Mouse (Mus musculus): Measurements from ENCODE around the gene Fgf11. TPM values are rescaled to one million over a fixed set of nuclear protein-coding genes. Genes with fewer than 3 reads are reported as not detected.

Gene Fgf11
- polyA plus RNA-seq, 1 experiment from 2014 or later, result 0.73 TPM

GRCm38 (mm10) chr11:69758090-69758456, 43.6 kb downstream of the Fgf11 start:
- Histone ChIP-seq H3K4me1 (peaks cover 61% of the 10 kb centered on the region), H3K27me3 (ENCODE audit: poor library complexity, severe bottlenecking) (no peaks in the 10 kb centered on the region)

GRCm38 (mm10) chr11:69757303-69758089, 44.2 kb downstream of the Fgf11 start:
- Histone ChIP-seq H3K4me1 (peaks cover 66% of the 10 kb centered on the region), H3K27me3 (ENCODE audit: poor library complexity, severe bottlenecking) (no peaks in the 10 kb centered on the region), H3K9me3 (no peaks in the 10 kb centered on the region), H3K36me3 (replicated peaks) (peaks cover 13% of the 10 kb centered on the region), H3K4me3 (peak overlapping the region; percentile 66), H3K27ac (peak overlapping the region; percentile 97)
- 47% methylated on average over 9 of the region's 9 CpGs for WGBS
- DNase-seq (ENCODE audit: extremely low spot score, low spot score), result no peak

More at GRCm38 (mm10) chr11:69758090-69758456, 43.6 kb downstream of the Fgf11 start:
- Histone ChIP-seq H3K36me3 (replicated peaks) (peaks cover 13% of the 10 kb centered on the region), H3K9me3 (no peaks in the 10 kb centered on the region), H3K27ac (peak overlapping the region; percentile 97), H3K4me3 (peak overlapping the region; percentile 66)
- DNase-seq (ENCODE audit: extremely low spot score, low spot score), result peak; percentile 88
- under 1% methylated on average over 26 of the region's 26 CpGs for WGBS

- Histone ChIP-seq H3K4me1 (peaks cover 49% of the 10 kb centered on the region), H3K27ac (no peak overlapping the region), H3K36me3 (replicated peaks) (peaks cover 19% of the 10 kb centered on the region), H3K4me3 (peak overlapping the region; percentile 66; the same call in 1 of the 2 replicates), H3K9me3 (no peaks in the 10 kb centered on the region), H3K27me3 (ENCODE audit: poor library complexity, severe bottlenecking) (no peaks in the 10 kb centered on the region)
- 69% methylated on average over 3 of the region's 3 CpGs for WGBS
- DNase-seq (ENCODE audit: extremely low spot score, low spot score), result no peak
Measured at GRCm38 (mm10) chr11:69754701-69755100, 47.0 kb downstream of the Fgf11 start.

DNA sequence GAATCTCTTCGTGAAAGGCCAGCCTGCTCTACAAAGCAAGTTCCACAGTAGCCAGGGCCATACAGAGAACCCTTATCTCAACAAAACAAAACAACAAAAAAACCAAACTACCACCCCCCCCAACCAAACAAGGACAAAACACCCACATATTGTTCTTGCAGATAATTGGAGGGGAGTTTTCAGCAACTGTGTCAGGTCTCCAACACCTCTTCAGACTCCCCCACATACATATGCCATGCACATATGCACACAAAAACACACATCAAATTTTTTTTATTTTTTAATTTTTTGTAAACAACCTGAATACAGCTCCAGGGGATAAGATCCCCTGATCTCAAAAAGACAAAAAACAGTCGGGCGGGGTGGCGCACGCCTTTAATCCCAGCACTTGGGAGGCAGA, 47.4 kb downstream of the Fgf11 start:
- no peak overlapping the region for H3K27ac ChIP-seq
- no peak overlapping the region for H3K4me3 ChIP-seq
- peaks cover 23% of the 10 kb centered on the region for H3K36me3 ChIP-seq (replicated peaks)
- peaks cover 44% of the 10 kb centered on the region for H3K4me1 ChIP-seq
- 92% methylated on average over 5 of the region's 5 CpGs for WGBS
- no peak for DNase-seq (ENCODE audit: extremely low spot score, low spot score)
- H3K27me3 ChIP-seq (ENCODE audit: poor library complexity, severe bottlenecking), result no peaks in the 10 kb centered on the region
- H3K9me3 ChIP-seq, result no peaks in the 10 kb centered on the region

DNA sequence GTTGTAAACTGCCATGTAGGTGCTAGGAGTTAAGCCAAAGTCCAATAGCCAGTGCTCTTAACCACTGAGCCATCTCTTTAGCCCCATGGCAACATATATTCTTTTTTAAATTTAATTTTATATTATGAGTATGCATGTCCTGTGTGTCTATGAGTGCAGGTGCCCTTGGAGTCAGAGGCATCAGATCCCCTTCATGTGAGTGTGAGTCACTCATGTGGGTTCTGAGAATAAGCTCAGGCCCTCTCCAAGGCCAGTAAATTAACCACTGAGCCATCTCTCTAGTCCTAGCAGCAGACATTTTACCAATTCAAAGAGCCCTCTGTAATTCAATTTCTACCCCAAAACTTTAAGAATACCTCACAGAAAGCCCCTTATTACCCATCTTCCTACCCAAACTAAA, 49.0 kb downstream of the Fgf11 start:
- no peak overlapping the region for H3K4me3 ChIP-seq
- peaks cover 43% of the 10 kb centered on the region for H3K4me1 ChIP-seq
- no peak overlapping the region for H3K27ac ChIP-seq
- H3K27me3 ChIP-seq (ENCODE audit: poor library complexity, severe bottlenecking), result no peaks in the 10 kb centered on the region
- DNase-seq (ENCODE audit: extremely low spot score, low spot score), result no peak
- H3K9me3 ChIP-seq, result no peaks in the 10 kb centered on the region
- H3K36me3 ChIP-seq (replicated peaks), result peaks cover 36% of the 10 kb centered on the region

- no peak overlapping the region for H3K27ac ChIP-seq
- H3K4me1 ChIP-seq, result peaks cover 32% of the 10 kb centered on the region
- H3K4me3 ChIP-seq, result no peak overlapping the region
- 87% methylated on average over 3 of the region's 3 CpGs for WGBS
- no peaks in the 10 kb centered on the region for H3K9me3 ChIP-seq
- no peak for DNase-seq (ENCODE audit: extremely low spot score, low spot score)
- no peaks in the 10 kb centered on the region for H3K27me3 ChIP-seq (ENCODE audit: poor library complexity, severe bottlenecking)
- peaks cover 47% of the 10 kb centered on the region for H3K36me3 ChIP-seq (replicated peaks)
Measured at GRCm38 (mm10) chr11:69751635-69752034, 50.0 kb downstream of the Fgf11 start.

Other genes with a start within 250 kb of the Fgf11 start
- gene Efnb3, start 241.7 kb downstream of the Fgf11 start, polyA plus RNA-seq (2016; fragmentation: Nextera tagmentation; extraction: Ambion mirVana), result 27.9 and 28.7 TPM in 2 replicates
- gene Wrap53, start 221.6 kb downstream of the Fgf11 start, polyA plus RNA-seq (2016; fragmentation: Nextera tagmentation; extraction: Ambion mirVana), result 46.4 and 51.1 TPM in 2 replicates
- 192 and 194 TPM in 2 replicates for gene Trp53, start 221.5 kb downstream of the Fgf11 start, polyA plus RNA-seq (2016; fragmentation: Nextera tagmentation; extraction: Ambion mirVana)
- 4.3 and 4.6 TPM in 2 replicates for gene Atp1b2, start 195.9 kb downstream of the Fgf11 start, polyA plus RNA-seq (2016; fragmentation: Nextera tagmentation; extraction: Ambion mirVana)
- not detected in 2 replicates for gene Shbg, start 184.0 kb downstream of the Fgf11 start, polyA plus RNA-seq (2016; fragmentation: Nextera tagmentation; extraction: Ambion mirVana)
- gene Sat2, start 179.8 kb downstream of the Fgf11 start, polyA plus RNA-seq (2016; fragmentation: Nextera tagmentation; extraction: Ambion mirVana), result 13.7 and 15.4 TPM in 2 replicates
- gene Fxr2, start 168.9 kb downstream of the Fgf11 start, polyA plus RNA-seq (2016; fragmentation: Nextera tagmentation; extraction: Ambion mirVana), result 32.5 and 34.6 TPM in 2 replicates
- gene Sox15, start 146.5 kb downstream of the Fgf11 start, polyA plus RNA-seq (2016; fragmentation: Nextera tagmentation; extraction: Ambion mirVana), result not detected in 2 replicates
- 81.8 and 82.9 TPM in 2 replicates for gene Mpdu1, start 139.2 kb downstream of the Fgf11 start, polyA plus RNA-seq (2016; fragmentation: Nextera tagmentation; extraction: Ambion mirVana)
- 5.5 and 5.8 TPM in 2 replicates for gene Cd68, start 135.7 kb downstream of the Fgf11 start, polyA plus RNA-seq (2016; fragmentation: Nextera tagmentation; extraction: Ambion mirVana)
- gene Eif4a1, start 129.4 kb downstream of the Fgf11 start, polyA plus RNA-seq (2016; fragmentation: Nextera tagmentation; extraction: Ambion mirVana), result 725 and 747 TPM in 2 replicates
- gene Senp3, start 119.8 kb downstream of the Fgf11 start, polyA plus RNA-seq (2016; fragmentation: Nextera tagmentation; extraction: Ambion mirVana), result 127 and 128 TPM in 2 replicates
- 0.20 TPM in 1 of 2 replicates, not detected in the other for gene Tnfsf13, start 116.1 kb downstream of the Fgf11 start, polyA plus RNA-seq (2016; fragmentation: Nextera tagmentation; extraction: Ambion mirVana)
- gene Tnfsf12, start 106.0 kb downstream of the Fgf11 start, polyA plus RNA-seq (2016; fragmentation: Nextera tagmentation; extraction: Ambion mirVana), result 1.1 and 1.6 TPM in 2 replicates
- 0.44 and 0.55 TPM in 2 replicates for gene Tnfsfm13, start 105.8 kb downstream of the Fgf11 start, polyA plus RNA-seq (2016; fragmentation: Nextera tagmentation; extraction: Ambion mirVana)
- 32.9 and 34.5 TPM in 2 replicates for gene Polr2a, start 43.2 kb downstream of the Fgf11 start, polyA plus RNA-seq (2016; fragmentation: Nextera tagmentation; extraction: Ambion mirVana)
- 0.14 TPM in 1 of 2 replicates, not detected in the other for gene Slc35g3, start 39.9 kb downstream of the Fgf11 start, polyA plus RNA-seq (2016; fragmentation: Nextera tagmentation; extraction: Ambion mirVana)
- gene Zbtb4, start 35.9 kb downstream of the Fgf11 start, polyA plus RNA-seq (2016; fragmentation: Nextera tagmentation; extraction: Ambion mirVana), result 0.46 and 0.77 TPM in 2 replicates
- gene Chrnb1, start 5.9 kb downstream of the Fgf11 start, polyA plus RNA-seq (2016; fragmentation: Nextera tagmentation; extraction: Ambion mirVana), result 1.0 and 1.5 TPM in 2 replicates
- 0.71 and 0.95 TPM in 2 replicates for gene Tmem102, start 3.8 kb upstream of the Fgf11 start, polyA plus RNA-seq (2016; fragmentation: Nextera tagmentation; extraction: Ambion mirVana)
- not detected in 2 replicates for gene Gm39566, start 13.4 kb upstream of the Fgf11 start, polyA plus RNA-seq (2016; fragmentation: Nextera tagmentation; extraction: Ambion mirVana)
- not detected in 2 replicates for gene Spem2, start 16.6 kb upstream of the Fgf11 start, polyA plus RNA-seq (2016; fragmentation: Nextera tagmentation; extraction: Ambion mirVana)
- gene Spem1, start 20.3 kb upstream of the Fgf11 start, polyA plus RNA-seq (2016; fragmentation: Nextera tagmentation; extraction: Ambion mirVana), result 0.19 TPM in 1 of 2 replicates, not detected in the other
- gene Nlgn2, start 35.9 kb upstream of the Fgf11 start, polyA plus RNA-seq (2016; fragmentation: Nextera tagmentation; extraction: Ambion mirVana), result 4.7 and 5.2 TPM in 2 replicates
- gene Tmem256, start 36.7 kb upstream of the Fgf11 start, polyA plus RNA-seq (2016; fragmentation: Nextera tagmentation; extraction: Ambion mirVana), result 259 and 290 TPM in 2 replicates
- 67.5 and 67.6 TPM in 2 replicates for gene Plscr3, start 44.5 kb upstream of the Fgf11 start, polyA plus RNA-seq (2016; fragmentation: Nextera tagmentation; extraction: Ambion mirVana)
- gene Tnk1, start 56.9 kb upstream of the Fgf11 start, polyA plus RNA-seq (2016; fragmentation: Nextera tagmentation; extraction: Ambion mirVana), result 0.79 and 1.9 TPM in 2 replicates
- not detected in 2 replicates for gene Tmem95, start 76.2 kb upstream of the Fgf11 start, polyA plus RNA-seq (2016; fragmentation: Nextera tagmentation; extraction: Ambion mirVana)
- gene Kctd11, start 79.5 kb upstream of the Fgf11 start, polyA plus RNA-seq (2016; fragmentation: Nextera tagmentation; extraction: Ambion mirVana), result 4.8 and 6.7 TPM in 2 replicates
- 0.84 and 1.3 TPM in 2 replicates for gene Acap1, start 93.7 kb upstream of the Fgf11 start, polyA plus RNA-seq (2016; fragmentation: Nextera tagmentation; extraction: Ambion mirVana)
- gene 2810408A11Rik, start 99.1 kb upstream of the Fgf11 start, polyA plus RNA-seq (2016; fragmentation: Nextera tagmentation; extraction: Ambion mirVana), result 11.9 and 12.2 TPM in 2 replicates
- 14.3 and 14.8 TPM in 2 replicates for gene Neurl4, start 99.2 kb upstream of the Fgf11 start, polyA plus RNA-seq (2016; fragmentation: Nextera tagmentation; extraction: Ambion mirVana)
- 92.4 and 97.3 TPM in 2 replicates for gene Gps2, start 112.0 kb upstream of the Fgf11 start, polyA plus RNA-seq (2016; fragmentation: Nextera tagmentation; extraction: Ambion mirVana)
- 2,970 and 2,997 TPM in 2 replicates for gene Eif5a, start 120.1 kb upstream of the Fgf11 start, polyA plus RNA-seq (2016; fragmentation: Nextera tagmentation; extraction: Ambion mirVana)
- 5.7 and 6.4 TPM in 2 replicates for gene Ybx2, start 133.9 kb upstream of the Fgf11 start, polyA plus RNA-seq (2016; fragmentation: Nextera tagmentation; extraction: Ambion mirVana)
- 14.2 and 15.7 TPM in 2 replicates for gene Slc2a4, start 146.3 kb upstream of the Fgf11 start, polyA plus RNA-seq (2016; fragmentation: Nextera tagmentation; extraction: Ambion mirVana)
- gene Cldn7, start 162.9 kb upstream of the Fgf11 start, polyA plus RNA-seq (2016; fragmentation: Nextera tagmentation; extraction: Ambion mirVana), result 19.7 and 21.9 TPM in 2 replicates
- 21.5 and 23.4 TPM in 2 replicates for gene Ctdnep1, start 179.3 kb upstream of the Fgf11 start, polyA plus RNA-seq (2016; fragmentation: Nextera tagmentation; extraction: Ambion mirVana)
- 159 TPM in 2 replicates for gene Elp5, start 180.7 kb upstream of the Fgf11 start, polyA plus RNA-seq (2016; fragmentation: Nextera tagmentation; extraction: Ambion mirVana)
- gene Gabarap, start 189.3 kb upstream of the Fgf11 start, polyA plus RNA-seq (2016; fragmentation: Nextera tagmentation; extraction: Ambion mirVana), result 318 and 331 TPM in 2 replicates
- gene Phf23, start 193.9 kb upstream of the Fgf11 start, polyA plus RNA-seq (2016; fragmentation: Nextera tagmentation; extraction: Ambion mirVana), result 94.5 and 96.2 TPM in 2 replicates
- gene Dvl2, start 198.7 kb upstream of the Fgf11 start, polyA plus RNA-seq (2016; fragmentation: Nextera tagmentation; extraction: Ambion mirVana), result 44.3 and 51.6 TPM in 2 replicates
- 41.0 and 44.1 TPM in 2 replicates for gene Acadvl, start 213.6 kb upstream of the Fgf11 start, polyA plus RNA-seq (2016; fragmentation: Nextera tagmentation; extraction: Ambion mirVana)
- 13.8 and 15.5 TPM in 2 replicates for gene Dlg4, start 215.1 kb upstream of the Fgf11 start, polyA plus RNA-seq (2016; fragmentation: Nextera tagmentation; extraction: Ambion mirVana)